Mouse (Mus musculus): Measurements from ENCODE around the gene Dnajb13.

- no peak for TF ChIP-seq CTCF (IDR thresholded peaks at IDR 0.05; ENCODE audit: insufficient read depth, low read length)
- TF ChIP-seq POLR2A (IDR thresholded peaks at IDR 0.05; ENCODE audit: borderline replicate concordance, extremely low read depth, low read depth, low read length) = no peak
These were observed 24.8 kb upstream of the Dnajb13 start for GRCm38 (mm10) chr7:100539516-100539915.

Measured in lung, adult 2 months (tissue).